Mouse (Mus musculus) testis, adult 2 months (tissue): Measurements from ENCODE around the gene Ndufs8.

Experiments used
- CTCF ChIP-seq: fragments of 200-500 bp; IDR thresholded peaks from 2 replicates; pipeline ENCODE4 v1.5.1; 2012; ENCODE audit warnings: low read depth, mild to moderate bottlenecking, inconsistent platforms, low read length, moderate library complexity; ENCODE audit not compliant: control insufficient read depth, insufficient read depth, insufficient replicate concordance
- POLR2A ChIP-seq: fragments of 200-500 bp; IDR thresholded peaks from 2 replicates; pipeline ENCODE4 v1.6.1; 2012; ENCODE audit warnings: low read depth, mild to moderate bottlenecking, inconsistent platforms, low read length, moderate library complexity; ENCODE audit not compliant: control insufficient read depth

GRCm38 (mm10) chr19:3904363-3904675, 8.3 kb downstream of the Ndufs8 start:
- TF ChIP-seq CTCF, result no peak
- no peak for TF ChIP-seq POLR2A
